Mouse (Mus musculus): Measurements from ENCODE around the gene Fcer1g. TPM values are rescaled to one million over a fixed set of nuclear protein-coding genes. Genes with fewer than 3 reads are reported as not detected.

Gene Fcer1g
- polyA plus RNA-seq, 1 experiment, result not detected

DNA sequence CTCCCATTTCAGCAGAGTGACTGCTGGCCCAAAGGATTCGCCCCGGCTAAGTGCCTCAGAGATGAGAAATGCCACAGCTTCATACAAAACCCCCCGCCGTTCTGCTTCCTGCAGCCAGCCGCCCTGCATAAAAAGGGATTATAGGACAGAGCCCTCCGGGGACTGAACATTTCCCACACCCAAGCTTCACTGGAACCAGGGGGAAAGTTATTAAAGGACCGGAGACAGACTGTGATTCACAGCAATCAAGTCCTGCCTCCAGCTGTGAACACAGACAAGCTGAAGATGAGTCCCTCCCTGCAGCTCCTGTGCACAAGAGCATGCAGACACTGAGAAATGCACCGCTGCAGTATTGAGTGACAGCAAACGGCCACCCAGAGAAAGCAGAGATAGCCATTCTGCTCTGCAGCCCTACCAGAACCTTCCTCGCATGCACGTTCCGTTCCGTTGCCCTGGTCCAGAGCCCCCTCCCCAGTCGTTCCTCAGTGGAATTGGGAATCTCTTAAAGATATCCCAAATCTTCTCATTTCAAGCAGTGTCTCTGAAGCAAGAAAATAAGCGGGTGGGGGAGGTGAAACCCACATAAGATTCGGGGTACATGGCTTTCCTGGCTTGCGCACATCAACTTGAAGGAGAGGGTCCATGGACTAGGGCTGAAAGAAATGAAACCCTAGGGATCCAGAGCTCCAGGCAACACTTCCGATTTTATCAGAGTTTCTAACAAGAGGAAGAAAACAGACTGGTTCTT lies 40.9 kb downstream of the Fcer1g start:
- no peak for TF ChIP-seq GATA1 (IDR thresholded peaks at IDR 0.05; ENCODE audit: low read length)

DNA sequence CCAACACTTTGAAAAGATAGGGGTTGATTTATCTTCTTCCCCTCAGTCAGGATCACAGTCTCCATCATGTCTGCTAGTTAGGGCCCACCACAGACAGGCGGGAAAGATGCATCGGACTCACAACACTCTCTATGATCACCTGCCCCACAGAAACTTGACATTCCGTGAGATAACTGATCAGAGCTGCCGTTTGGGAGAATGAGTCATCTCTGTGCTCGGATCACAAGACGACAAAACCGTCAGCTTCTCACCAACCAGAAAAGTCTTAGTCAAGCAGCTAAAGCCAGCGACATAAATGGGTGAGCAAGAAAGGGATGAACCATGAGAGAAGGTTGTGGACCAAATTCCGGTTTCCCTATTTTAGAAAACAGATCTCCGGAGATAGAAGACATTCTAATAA lies 41.9 kb downstream of the Fcer1g start:
- no peak for TF ChIP-seq GATA1 (IDR thresholded peaks at IDR 0.05; ENCODE audit: low read length)

DNA sequence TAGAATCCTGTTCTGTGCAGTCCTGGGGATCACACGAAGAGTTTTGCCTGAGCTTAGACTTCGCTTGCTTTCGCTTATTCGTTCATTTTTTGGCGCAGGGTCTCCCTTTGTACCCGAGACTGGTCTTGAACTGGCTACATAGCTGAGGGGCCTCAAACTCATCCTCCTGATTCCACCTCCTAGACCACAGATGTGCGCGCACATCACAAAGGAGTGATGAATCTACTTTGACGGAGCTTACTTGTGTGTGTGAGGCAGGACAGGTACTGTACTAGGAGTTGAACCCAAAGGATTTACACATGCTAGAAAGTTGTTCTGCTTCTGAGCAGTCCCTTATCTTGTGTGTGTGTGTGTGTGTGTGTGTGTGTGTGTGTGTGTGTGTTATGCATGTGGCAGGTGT lies 43.3 kb downstream of the Fcer1g start:
- no peak for TF ChIP-seq GATA1 (IDR thresholded peaks at IDR 0.05; ENCODE audit: low read length)

DNA sequence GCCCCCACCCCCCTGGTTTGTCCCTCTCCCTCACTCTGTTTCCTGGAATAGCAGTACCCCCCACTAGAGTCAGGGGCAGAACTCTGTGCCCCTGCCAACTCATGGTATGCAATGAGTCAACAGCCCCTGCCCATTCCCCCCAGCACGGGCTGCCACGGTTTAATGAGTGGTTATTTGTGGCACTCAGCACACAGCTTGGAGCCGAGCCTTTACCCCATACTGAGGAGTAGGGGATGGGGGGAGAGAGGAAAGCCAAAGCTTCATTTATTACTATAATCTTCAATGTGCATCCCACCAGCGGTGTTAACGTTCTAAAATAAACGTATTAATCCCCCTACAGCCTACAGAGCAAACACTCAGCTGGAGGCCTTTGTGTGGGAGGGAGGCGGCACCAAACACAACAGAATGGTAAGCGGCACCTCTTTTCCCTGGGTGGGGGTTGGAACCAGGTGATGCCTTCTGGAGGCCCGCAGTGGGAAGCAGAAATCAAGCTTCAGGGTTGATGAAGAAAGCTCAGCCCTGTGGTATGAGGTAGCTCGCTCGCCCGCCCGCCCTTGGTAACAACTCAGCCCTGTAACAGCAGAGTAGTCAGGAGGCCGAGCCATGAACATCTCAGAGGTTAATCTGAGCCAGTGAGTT lies 44.6 kb downstream of the Fcer1g start:
- TF ChIP-seq GATA1 (IDR thresholded peaks at IDR 0.05; ENCODE audit: low read length), result no peak

DNA sequence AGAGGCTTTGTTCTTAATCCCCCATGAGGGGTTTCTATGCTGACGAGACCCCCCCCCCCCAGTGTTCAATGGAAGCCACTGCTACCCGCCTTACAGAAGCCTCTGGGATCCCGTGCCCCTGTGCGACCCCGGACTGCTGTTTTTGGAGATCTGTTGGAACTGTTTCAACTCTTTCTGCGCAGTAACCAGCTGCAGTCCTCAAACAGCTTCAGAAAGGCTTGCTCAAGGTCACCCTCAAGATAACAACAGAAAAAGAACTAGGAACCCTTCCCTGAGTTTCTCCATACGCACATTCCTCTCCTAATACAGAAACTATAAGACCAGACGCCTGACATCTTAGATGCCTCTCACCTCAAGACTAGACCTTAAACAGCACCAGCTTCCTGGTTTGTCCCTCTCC lies 45.1 kb downstream of the Fcer1g start:
- TF ChIP-seq GATA1 (IDR thresholded peaks at IDR 0.05; ENCODE audit: low read length), result no peak

DNA sequence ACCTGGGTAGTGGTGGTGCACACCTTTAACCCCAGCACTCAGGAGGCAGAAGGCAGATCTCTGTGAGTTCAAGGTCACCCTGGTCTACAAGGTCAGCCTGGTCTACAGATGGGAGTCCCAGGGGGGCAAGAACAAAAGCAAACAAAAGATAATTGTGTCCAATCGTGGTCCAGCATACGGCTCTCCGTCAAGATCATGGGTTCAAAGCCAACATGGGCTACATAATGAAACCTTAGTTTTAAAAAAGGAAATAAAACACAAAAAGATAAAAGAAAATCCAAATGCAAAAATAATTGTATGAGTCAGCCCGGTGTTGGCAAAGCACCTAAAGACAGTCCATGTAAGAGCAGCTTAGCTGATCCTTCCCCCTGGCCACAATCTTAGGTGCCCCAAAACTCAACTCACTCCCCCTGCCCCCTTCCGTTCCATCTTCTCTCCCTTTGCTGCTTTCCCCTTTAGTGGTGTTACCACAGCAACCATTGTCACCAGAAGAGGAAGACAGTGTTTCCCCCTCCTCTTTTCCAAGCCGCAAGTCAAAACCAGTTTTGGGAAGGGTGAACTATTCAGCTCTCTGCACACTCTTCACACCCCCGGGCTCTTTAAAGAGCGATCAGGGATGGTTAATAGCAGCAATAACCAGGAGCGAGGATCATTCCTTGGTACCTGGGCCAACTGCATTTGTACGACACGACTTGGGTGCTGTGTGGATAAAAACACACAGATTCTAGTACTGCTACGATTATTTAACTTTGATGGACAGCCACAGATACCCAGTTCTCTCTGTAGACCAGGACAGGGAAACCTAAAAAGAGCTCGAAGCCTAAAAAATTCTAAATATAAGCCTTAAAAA lies 46.1 kb downstream of the Fcer1g start:
- TF ChIP-seq GATA1 (IDR thresholded peaks at IDR 0.05; ENCODE audit: low read length), result no peak

DNA sequence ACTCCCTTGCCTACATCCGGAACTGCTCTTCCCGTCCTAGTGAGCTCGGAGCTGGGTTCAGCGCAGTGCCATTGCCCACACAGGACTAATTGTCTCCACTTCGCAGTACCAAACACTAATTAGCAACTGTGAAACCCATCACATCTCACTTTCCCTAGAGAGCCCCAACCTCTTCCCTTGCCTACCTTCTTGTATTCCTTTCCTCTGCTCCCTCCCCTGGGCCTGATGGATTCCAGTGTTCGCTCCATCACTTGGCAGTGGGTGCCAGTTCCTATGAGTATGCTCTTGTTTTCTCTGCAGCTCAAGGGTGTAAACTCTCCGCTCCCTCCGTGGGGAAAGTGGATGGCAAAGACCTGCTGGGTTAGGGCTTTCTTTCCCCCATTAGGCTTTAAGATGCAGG lies 48.5 kb downstream of the Fcer1g start:
- TF ChIP-seq GATA1 (IDR thresholded peaks at IDR 0.05; ENCODE audit: low read length), result no peak

DNA sequence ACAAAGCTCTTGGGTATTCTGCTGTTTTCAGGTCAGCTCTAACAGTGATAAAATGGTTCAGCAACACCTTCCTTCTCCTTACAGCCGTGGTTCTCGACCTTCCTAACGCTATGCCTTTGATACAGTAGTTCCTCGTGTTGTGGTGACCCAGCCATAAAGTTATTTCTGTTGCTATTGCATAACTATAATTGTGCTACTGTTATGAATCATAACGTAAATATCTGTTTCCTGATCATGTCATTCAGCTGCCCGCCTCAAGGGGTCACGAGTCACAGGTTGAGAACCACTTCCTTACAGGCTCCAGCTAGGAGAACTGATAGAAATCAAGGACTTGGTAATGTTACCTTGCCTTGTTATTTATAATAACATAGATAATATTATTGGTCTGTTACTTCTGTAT lies 49.9 kb downstream of the Fcer1g start:
- TF ChIP-seq GATA1 (IDR thresholded peaks at IDR 0.05; ENCODE audit: low read length), result no peak

DNA sequence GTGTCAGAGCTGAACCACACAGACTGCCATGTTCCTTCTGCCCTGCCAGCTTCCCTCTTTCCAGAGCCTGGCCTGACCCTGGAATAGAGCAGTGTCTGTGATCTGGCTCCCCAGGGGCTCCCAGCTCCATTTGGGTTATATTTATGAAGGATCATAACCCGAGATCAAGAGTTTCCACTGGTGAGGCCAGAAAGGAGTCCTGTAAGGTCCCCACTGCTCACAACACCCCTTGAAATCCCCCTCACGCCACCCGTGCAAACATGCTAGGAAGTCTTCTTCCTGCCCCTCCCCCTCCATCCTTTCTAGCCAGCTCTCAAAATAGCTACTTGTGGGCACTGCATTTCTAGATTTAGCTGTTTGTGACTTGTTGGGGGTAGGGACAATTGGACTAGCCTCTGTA lies 50.5 kb downstream of the Fcer1g start:
- no peak for TF ChIP-seq GATA1 (IDR thresholded peaks at IDR 0.05; ENCODE audit: low read length)

DNA sequence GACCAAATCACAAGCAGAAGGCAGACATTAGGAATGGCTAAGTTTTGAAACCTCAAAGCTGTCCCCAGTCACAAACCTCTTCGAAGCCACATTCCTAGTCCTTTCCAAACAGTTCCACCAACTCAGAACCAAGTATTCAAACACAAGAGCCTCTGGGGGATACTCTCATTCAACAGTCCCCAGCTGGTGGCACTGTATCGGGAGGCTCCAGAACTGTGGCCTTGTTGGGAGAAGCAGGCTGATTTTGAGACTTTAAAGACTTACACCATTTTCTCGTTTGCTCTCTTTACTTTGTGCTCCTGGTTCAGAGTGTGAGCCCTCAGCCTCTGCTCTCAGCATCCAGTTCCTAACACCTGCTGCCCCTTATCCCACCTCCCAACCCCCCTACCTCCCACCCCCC lies 51.1 kb downstream of the Fcer1g start:
- no peak for TF ChIP-seq GATA1 (IDR thresholded peaks at IDR 0.05; ENCODE audit: low read length)

Other genes with a start within 250 kb of the Fcer1g start
- not detected in 2 replicates for gene Fcgr4, start 215.4 kb downstream of the Fcer1g start, polyA plus RNA-seq (2012)
- 0.04 and 0.13 TPM in 2 replicates for gene Fcgr3, start 169.4 kb downstream of the Fcer1g start, polyA plus RNA-seq (2012)
- gene Cfap126, start 120.4 kb downstream of the Fcer1g start, polyA plus RNA-seq (2012), result 0.67 and 1.5 TPM in 2 replicates
- gene Sdhc, start 83.8 kb downstream of the Fcer1g start, polyA plus RNA-seq (2012), result 51.9 and 128 TPM in 2 replicates
- 0.14 TPM in 1 of 2 replicates, not detected in the other for gene Mpz, start 83.7 kb downstream of the Fcer1g start, polyA plus RNA-seq (2012)
- not detected in 2 replicates for gene Pcp4l1, start 38.1 kb downstream of the Fcer1g start, polyA plus RNA-seq (2012)
- gene Nr1i3, start 20.4 kb downstream of the Fcer1g start, polyA plus RNA-seq (2012), result 0.40 and 0.42 TPM in 2 replicates
- 50.2 and 61.5 TPM in 2 replicates for gene Tomm40l, start 11.9 kb downstream of the Fcer1g start, polyA plus RNA-seq (2012)
- gene Apoa2, start 9.3 kb downstream of the Fcer1g start, polyA plus RNA-seq (2012), result not detected in 2 replicates
- 0.09 TPM in 2 replicates for gene Adamts4, start 16.1 kb upstream of the Fcer1g start, polyA plus RNA-seq (2012)
- gene Ndufs2, start 17.0 kb upstream of the Fcer1g start, polyA plus RNA-seq (2012), result 40.4 and 106 TPM in 2 replicates
- 26.9 and 32.7 TPM in 2 replicates for gene B4galt3, start 36.0 kb upstream of the Fcer1g start, polyA plus RNA-seq (2012)
- 38.6 and 45.3 TPM in 2 replicates for gene Ppox, start 46.8 kb upstream of the Fcer1g start, polyA plus RNA-seq (2012)
- 49.8 and 54.4 TPM in 2 replicates for gene Usp21, start 53.6 kb upstream of the Fcer1g start, polyA plus RNA-seq (2012)
- 51.5 and 62.9 TPM in 2 replicates for gene Ufc1, start 60.7 kb upstream of the Fcer1g start, polyA plus RNA-seq (2012)
- 25.2 and 28.3 TPM in 2 replicates for gene Dedd, start 94.8 kb upstream of the Fcer1g start, polyA plus RNA-seq (2012)
- gene Nit1, start 111.3 kb upstream of the Fcer1g start, polyA plus RNA-seq (2012), result 14.2 and 16.9 TPM in 2 replicates
- gene Pfdn2, start 111.3 kb upstream of the Fcer1g start, polyA plus RNA-seq (2012), result 19.0 and 19.9 TPM in 2 replicates
- gene Klhdc9, start 126.4 kb upstream of the Fcer1g start, polyA plus RNA-seq (2012), result 0.48 and 0.63 TPM in 2 replicates
- not detected in 2 replicates for gene Nectin4, start 135.7 kb upstream of the Fcer1g start, polyA plus RNA-seq (2012)
- 0.95 and 1.1 TPM in 2 replicates for gene Arhgap30, start 154.6 kb upstream of the Fcer1g start, polyA plus RNA-seq (2012)
- gene Usf1, start 176.9 kb upstream of the Fcer1g start, polyA plus RNA-seq (2012), result 35.2 and 37.5 TPM in 2 replicates
- 0.22 TPM in 1 of 2 replicates, not detected in the other for gene Tstd1, start 184.5 kb upstream of the Fcer1g start, polyA plus RNA-seq (2012)
- not detected in 2 replicates for gene F11r, start 203.2 kb upstream of the Fcer1g start, polyA plus RNA-seq (2012)

Measured in G1E-ER4 (cell line).